Comparison of ENCODE assay signal across 8 mouse cellular contexts in genomic region chr10:127521611-127522080, GRCm38 (mm10). TPM values are rescaled to one million over a fixed set of nuclear protein-coding genes. Genes with fewer than 3 reads are reported as not detected.
A peak's percentile ranks its signal among the peaks of the same experiment; 100 is the strongest.
DNase-seq lines count a peak whose midpoint lies in the region; ATAC-seq and TF ChIP-seq lines count a peak whose summit lies in the region.

No protein-coding gene starts in this region.

- H3K27ac ChIP-seq in cerebellum, adult 2 months (ENCODE audit: insufficient read depth, low read length): no peak overlapping the region
- peak overlapping the region; percentile 78 for H3K27ac ChIP-seq in liver, adult 2 months (replicated peaks; ENCODE audit: insufficient read depth, low read depth, low read length)
- no peak overlapping the region for H3K27ac ChIP-seq in stomach, postnatal 0 days (replicated peaks)

- peaks cover 6% of the 10 kb centered on the region; the same call in 1 of the 2 replicates for H3K79me2 ChIP-seq in liver, adult 2 months (ENCODE audit: control insufficient read depth, insufficient read depth, low read length)

- WGBS in cerebellum, adult 2 months: 6% methylated on average over 12 of the region's 12 CpGs
- 3% methylated on average over 12 of the region's 12 CpGs for WGBS in liver, adult 2 months
- 5% methylated on average over 12 of the region's 12 CpGs for WGBS in stomach, postnatal 0 days

- TF ChIP-seq EP300 in stomach, postnatal 0 days (optimal IDR thresholded peaks at IDR 0.05): no peak

- peak overlapping the region; percentile 95 for H3K4me2 ChIP-seq in stomach, postnatal 0 days (replicated peaks; ENCODE audit: low read depth)

- no peaks in the 10 kb centered on the region for H3K27me3 ChIP-seq in cerebellum, adult 2 months (ENCODE audit: control insufficient read depth, insufficient read depth, low read length)
- peaks cover 42% of the 10 kb centered on the region for H3K27me3 ChIP-seq in erythroblast, embryonic 14.5 days (ENCODE audit: control insufficient read depth)
- H3K27me3 ChIP-seq in liver, adult 2 months (ENCODE audit: control insufficient read depth, insufficient read depth, low read length): no peaks in the 10 kb centered on the region; the same call in 1 of the 2 replicates
- peaks cover 7% of the 10 kb centered on the region; the same call in 1 of the 2 replicates for H3K27me3 ChIP-seq in stomach, postnatal 0 days (ENCODE audit: control insufficient read depth, insufficient read depth, low read length)

- TF ChIP-seq POLR2A in cerebellum, adult 2 months (IDR thresholded peaks at IDR 0.05; ENCODE audit: borderline replicate concordance, insufficient read depth, low read length): no peak
- TF ChIP-seq POLR2A in liver, adult 2 months (IDR thresholded peaks at IDR 0.05; ENCODE audit: extremely low read depth, insufficient read depth, low read length): no peak

- ATAC-seq in stomach, postnatal 0 days (ENCODE audit: low FRiP score, low TSS enrichment): peak; percentile 6; the same call in 1 of the 2 replicates

- no peak for DNase-seq in cerebellum, adult 2 months
- no peak for DNase-seq in cerebellum, adult 8-10 months
- peak; percentile 53 for DNase-seq in CD4-positive helper T cell, adult 2 months (ENCODE audit: low read depth, low spot score)
- peak; percentile 57 for DNase-seq in liver, adult 2 months (ENCODE audit: extremely low read depth, low read depth, low spot score)
- no peak for DNase-seq in stomach, postnatal 0 days (ENCODE audit: low spot score)
- no peak for DNase-seq in urinary bladder, postnatal 25 days (ENCODE audit: low spot score)
- no peak for DNase-seq in layer of hippocampus, postnatal 25 days (ENCODE audit: extremely low spot score in 1 of 2, low spot score in 1 of 2)

- H3K4me1 ChIP-seq in cerebellum, adult 2 months (ENCODE audit: control insufficient read depth, insufficient read depth, low read length): peaks cover 13% of the 10 kb centered on the region
- peaks cover 58% of the 10 kb centered on the region for H3K4me1 ChIP-seq in erythroblast, embryonic 14.5 days (ENCODE audit: control insufficient read depth)
- peaks cover 16% of the 10 kb centered on the region for H3K4me1 ChIP-seq in liver, adult 2 months (ENCODE audit: control insufficient read depth, insufficient read depth, low read length)
- peaks cover 12% of the 10 kb centered on the region for H3K4me1 ChIP-seq in stomach, postnatal 0 days (replicated peaks; ENCODE audit: control insufficient read depth, insufficient read depth)

- H3K4me3 ChIP-seq in cerebellum, adult 2 months (replicated peaks; ENCODE audit: insufficient read depth, low read depth, low read length): peak overlapping the region; percentile 85
- H3K4me3 ChIP-seq in erythroblast, embryonic 14.5 days (replicated peaks): peak overlapping the region; percentile 82
- H3K4me3 ChIP-seq in liver, adult 2 months (ENCODE audit: insufficient read depth, low read depth, low read length): peak overlapping the region; percentile 57
- peak overlapping the region; percentile 57 for H3K4me3 ChIP-seq in stomach, postnatal 0 days (ENCODE audit: low read depth, low read length)

- TF ChIP-seq CTCF in cerebellum, adult 2 months (IDR thresholded peaks at IDR 0.05; ENCODE audit: borderline replicate concordance, insufficient read depth, low read depth, low read length): no peak
- TF ChIP-seq CTCF in liver, adult 2 months (IDR thresholded peaks at IDR 0.05; ENCODE audit: low read depth, low read length): no peak
- TF ChIP-seq CTCF in stomach, postnatal 0 days (IDR thresholded peaks at IDR 0.05; ENCODE audit: low read depth): no peak

- peaks cover 48% of the 10 kb centered on the region for H3K36me3 ChIP-seq in erythroblast, embryonic 14.5 days (ENCODE audit: control insufficient read depth)
- peaks cover 11% of the 10 kb centered on the region; the same call in 1 of the 2 replicates for H3K36me3 ChIP-seq in liver, adult 2 months (ENCODE audit: control insufficient read depth, insufficient read depth, low read length)
- H3K36me3 ChIP-seq in stomach, postnatal 0 days (ENCODE audit: control insufficient read depth, insufficient read depth, low read length): peaks cover 10% of the 10 kb centered on the region; the same call in 1 of the 2 replicates

- peaks cover 9% of the 10 kb centered on the region; the same call in 1 of the 2 replicates for H3K9me3 ChIP-seq in erythroblast, embryonic 14.5 days (ENCODE audit: control insufficient read depth, low read length)
- no peaks in the 10 kb centered on the region for H3K9me3 ChIP-seq in stomach, postnatal 0 days (ENCODE audit: control insufficient read depth, low read length)

- peak overlapping the region; percentile 72 for H3K9ac ChIP-seq in liver, adult 2 months (ENCODE audit: low read depth, low read length)
- H3K9ac ChIP-seq in stomach, postnatal 0 days (ENCODE audit: low read length): peak overlapping the region; percentile 64

RNA-seq across cellular contexts. Expression of gene Shmt2, which starts 0.6 kb away (rescaled TPM):
- 68.2 and 69.8 TPM in 2 replicates for polyA plus RNA-seq in cerebellum, adult 2 months (2012; rRNA removed)
- polyA plus RNA-seq in erythroblast, embryonic 14.5 days (2012): 27.8 and 31.8 TPM in 2 replicates
- total RNA-seq in liver, adult 2 months (2014; rRNA removed): 130 and 154 TPM in 2 replicates
- polyA plus RNA-seq in liver, adult 2 months (2012; rRNA removed): 309 and 324 TPM in 2 replicates
- 38.9 and 40.9 TPM in 2 replicates for polyA plus RNA-seq in stomach, postnatal 0 days (2015; fragmentation: Nextera tagmentation; extraction: Ambion mirVana)
- total RNA-seq in layer of hippocampus, postnatal 25 days (2021): 10 to 100 TPM; 29.5 to 31.8 TPM

RNA-seq across cellular contexts. Expression of gene Ndufa4l2, which starts 6.9 kb away (rescaled TPM):
- 10.4 and 11.5 TPM in 2 replicates for polyA plus RNA-seq in cerebellum, adult 2 months (2012; rRNA removed)
- polyA plus RNA-seq in erythroblast, embryonic 14.5 days (2012): 1.1 and 2.6 TPM in 2 replicates
- 0.09 and 0.40 TPM in 2 replicates for total RNA-seq in liver, adult 2 months (2014; rRNA removed)
- 4.0 and 4.4 TPM in 2 replicates for polyA plus RNA-seq in liver, adult 2 months (2012; rRNA removed)
- polyA plus RNA-seq in stomach, postnatal 0 days (2015; fragmentation: Nextera tagmentation; extraction: Ambion mirVana): 58.2 and 72.8 TPM in 2 replicates
- 1 to 10 TPM; 4.1 to 6.7 TPM for total RNA-seq in layer of hippocampus, postnatal 25 days (2021)

RNA-seq across cellular contexts. Expression of gene Nxph4, which starts 12.7 kb away (rescaled TPM):
- 30.3 and 33.8 TPM in 2 replicates for polyA plus RNA-seq in cerebellum, adult 2 months (2012; rRNA removed)
- not detected in 2 replicates for polyA plus RNA-seq in erythroblast, embryonic 14.5 days (2012)
- total RNA-seq in liver, adult 2 months (2014; rRNA removed): not detected in 2 replicates
- 0.05 TPM in 1 of 2 replicates, not detected in the other for polyA plus RNA-seq in liver, adult 2 months (2012; rRNA removed)
- polyA plus RNA-seq in stomach, postnatal 0 days (2015; fragmentation: Nextera tagmentation; extraction: Ambion mirVana): 2.7 and 4.0 TPM in 2 replicates
- total RNA-seq in layer of hippocampus, postnatal 25 days (2021): 1 to 10 TPM; 1.9 to 2.1 TPM

RNA-seq across cellular contexts. Expression of gene Stac3, which starts 20.2 kb away (rescaled TPM):
- polyA plus RNA-seq in cerebellum, adult 2 months (2012; rRNA removed): 8.3 TPM in 2 replicates
- 0.04 and 0.05 TPM in 2 replicates for polyA plus RNA-seq in erythroblast, embryonic 14.5 days (2012)
- total RNA-seq in liver, adult 2 months (2014; rRNA removed): 0.20 and 0.37 TPM in 2 replicates
- polyA plus RNA-seq in liver, adult 2 months (2012; rRNA removed): 0.42 and 0.49 TPM in 2 replicates
- polyA plus RNA-seq in stomach, postnatal 0 days (2015; fragmentation: Nextera tagmentation; extraction: Ambion mirVana): 0.23 and 0.40 TPM in 2 replicates
- 1 to 10 TPM; 2.4 to 4.6 TPM for total RNA-seq in layer of hippocampus, postnatal 25 days (2021)

Comparison
In these comparisons a context has a peak if more than half of its experiments do, and no peak if none do; other contexts are left out.
1. DNase-seq: peak in CD4-positive helper T cell, adult 2 months (single experiment) and liver, adult 2 months (single experiment); none in cerebellum, adult 2 months (0 of 2), cerebellum, adult 8-10 months (single experiment), stomach, postnatal 0 days (single experiment), urinary bladder, postnatal 25 days (single experiment) and layer of hippocampus, postnatal 25 days (0 of 2).
2. Peak in every context shown above with its lines, with median percentiles within 50 percentile points of each other: H3K4me3 ChIP-seq.